ENCODE assay signal across 23 mouse cellular contexts in the genomic region with DNA sequence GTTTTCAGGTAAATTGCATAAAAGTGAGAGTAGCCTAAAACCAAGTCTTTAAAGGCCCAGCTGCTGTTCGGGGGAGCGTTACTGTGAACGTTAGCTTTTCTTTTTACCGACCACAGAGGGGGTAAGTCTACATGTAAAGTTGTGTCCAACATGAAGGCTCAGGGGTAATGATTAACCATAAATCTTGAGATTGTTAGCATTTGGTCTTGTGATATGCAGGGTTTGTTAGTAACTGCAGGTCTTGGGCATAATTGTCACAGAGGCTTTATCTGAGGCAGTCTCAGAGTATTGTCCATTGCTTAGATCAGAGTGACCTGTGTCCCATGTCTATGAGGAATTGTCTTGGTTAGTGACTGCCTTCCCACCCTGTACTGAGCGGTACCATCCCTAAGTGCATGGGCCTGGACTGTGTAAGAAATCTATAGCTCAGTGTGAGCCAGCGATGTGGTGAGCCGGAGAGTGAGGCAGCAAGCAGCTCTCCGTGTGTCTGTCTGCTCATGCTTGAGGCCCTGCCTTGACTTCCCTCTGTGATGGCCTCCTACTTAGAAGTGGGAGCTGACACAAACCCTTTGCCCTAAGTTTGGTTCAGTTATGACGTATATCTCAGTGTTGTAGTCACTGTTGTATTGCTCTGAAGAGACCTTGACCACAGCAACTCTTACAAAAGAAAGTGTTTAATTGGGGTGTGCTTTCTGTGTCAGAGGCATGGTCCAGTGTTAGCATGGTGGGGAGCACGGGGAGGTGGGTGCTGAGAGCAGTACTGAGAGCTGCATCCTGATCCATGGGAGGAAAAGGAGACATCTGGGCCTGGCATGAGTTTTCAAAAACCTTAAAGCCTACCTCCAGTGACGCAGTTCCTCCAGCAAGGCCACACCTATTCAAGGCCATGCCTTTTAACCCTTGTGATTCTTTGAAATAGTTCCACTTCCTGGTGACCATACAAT.
DNase-seq lines count a peak whose midpoint lies in the region; ATAC-seq lines count a peak whose summit lies in the region.
"Had no signal": no experiment of that assay in that cellular context is flagged by ENCODE, and none has a peak within 500 bp of the region (broad histone marks: within the 10 kb centered on the region; RNA-seq: fewer than 3 reads in every experiment).

No protein-coding gene starts in this region.

- peaks cover 14% of the 10 kb centered on the region; the same call in 1 of the 2 replicates for H3K4me1 ChIP-seq in megakaryocyte, embryonic 14.5 days
- no peaks in the 10 kb centered on the region for H3K4me1 ChIP-seq in liver, embryonic 11.5 days (replicated peaks; ENCODE audit: control insufficient read depth, insufficient read depth, low read length)
- H3K4me1 ChIP-seq: embryonic facial prominence, embryonic 15.5 days; forebrain, embryonic 10.5 days; heart, embryonic 15.5 days; limb, embryonic 13.5 days had no signal

- no peak overlapping the region for H3K27ac ChIP-seq in liver, embryonic 11.5 days (ENCODE audit: low read depth, low read length)
- H3K27ac ChIP-seq: embryonic facial prominence, embryonic 15.5 days; forebrain, embryonic 10.5 days; heart, adult 2 months; heart, embryonic 15.5 days; limb, embryonic 13.5 days had no signal

- H3K9me3 ChIP-seq in megakaryocyte, embryonic 14.5 days = no peaks in the 10 kb centered on the region
- H3K9me3 ChIP-seq in liver, embryonic 11.5 days (ENCODE audit: control insufficient read depth, low read length) = no peaks in the 10 kb centered on the region
- H3K9me3 ChIP-seq: embryonic facial prominence, embryonic 15.5 days; forebrain, embryonic 10.5 days; heart, embryonic 15.5 days; limb, embryonic 13.5 days had no signal

- H3K36me3 ChIP-seq in megakaryocyte, embryonic 14.5 days (replicated peaks; ENCODE audit: low read length) = peaks cover 99% of the 10 kb centered on the region
- H3K36me3 ChIP-seq in liver, embryonic 11.5 days (ENCODE audit: control insufficient read depth, insufficient read depth, low read length) = peaks cover 23% of the 10 kb centered on the region; the same call in 1 of the 2 replicates

- H3K4me3 ChIP-seq in megakaryocyte, embryonic 14.5 days (replicated peaks) = peak overlapping the region; percentile 6
- no peak overlapping the region for H3K4me3 ChIP-seq in liver, embryonic 11.5 days (ENCODE audit: low read depth, low read length)
- H3K4me3 ChIP-seq: embryonic facial prominence, embryonic 15.5 days; forebrain, embryonic 10.5 days; heart, adult 2 months; heart, embryonic 15.5 days; limb, embryonic 13.5 days had no signal

- no peak overlapping the region for H3K4me2 ChIP-seq in liver, embryonic 11.5 days
- H3K4me2 ChIP-seq: embryonic facial prominence, embryonic 15.5 days; heart, embryonic 15.5 days; limb, embryonic 13.5 days; midbrain, embryonic 11.5 days had no signal

- no peaks in the 10 kb centered on the region for H3K27me3 ChIP-seq in megakaryocyte, embryonic 14.5 days (replicated peaks)
- no peaks in the 10 kb centered on the region for H3K27me3 ChIP-seq in liver, embryonic 11.5 days (replicated peaks; ENCODE audit: control insufficient read depth, insufficient read depth, low read length)
- H3K27me3 ChIP-seq: embryonic facial prominence, embryonic 15.5 days; heart, embryonic 15.5 days; limb, embryonic 13.5 days had no signal

- WGBS in liver, embryonic 11.5 days = 85% methylated on average over 11 of the region's 11 CpGs

- no peak for ATAC-seq in megakaryocyte, adult 5-6 weeks (ENCODE audit: poor library complexity, severe bottlenecking)
- ATAC-seq in liver, embryonic 11.5 days (replicated peaks; ENCODE audit: low FRiP score) = 0 out of 2 replicates have a peak, but pooled peaks have one; percentile 43
- ATAC-seq: activated CD4-positive, CD25-positive, alpha-beta regulatory T cell, adult 4 months had no signal

- no peak overlapping the region for H3K9ac ChIP-seq in liver, embryonic 11.5 days (ENCODE audit: low read depth, low read length)
- H3K9ac ChIP-seq: embryonic facial prominence, embryonic 15.5 days; heart, embryonic 15.5 days; limb, embryonic 13.5 days had no signal

- peak; percentile 26 for DNase-seq in kidney, adult 9 months
- DNase-seq in kidney, postnatal 4 days = no peak
- DNase-seq in liver, embryonic 11.5 days (ENCODE audit: low spot score) = no peak
- peak; percentile 36 for DNase-seq in yolk sac, embryonic 10.5 days (ENCODE audit: low spot score)
- no peak for DNase-seq in thymus, postnatal 25 days
- DNase-seq in testis, postnatal 10 days (ENCODE audit: low spot score) = no peak
- DNase-seq: cerebellum, adult 18-20 months; cerebellum, postnatal 36 days; gastrocnemius, postnatal 10 days; heart, adult 2 months; heart, postnatal 4 days; lung, adult 18-20 months; lung, postnatal 36 days; right cerebral cortex, postnatal 4 days; thymus, postnatal 4 days had no signal

Comparison
In these comparisons a context has a peak if more than half of its experiments do, and no peak if none do; other contexts are left out.
1. DNase-seq: peak in kidney, adult 9 months (single experiment) and yolk sac, embryonic 10.5 days (single experiment); none in kidney, postnatal 4 days (0 of 2), liver, embryonic 11.5 days (single experiment), thymus, postnatal 25 days (single experiment) and testis, postnatal 10 days (single experiment).